Mouse (Mus musculus) hindbrain, embryonic 14.5 days (tissue): Measurements from ENCODE around the gene Ifngr1. TPM values are rescaled to one million over a fixed set of nuclear protein-coding genes. Genes with fewer than 3 reads are reported as not detected.
A peak's percentile ranks its signal among the peaks of the same experiment; 100 is the strongest.

Experiments
- ATAC-seq: fragments of 200-750 bp; cut with Nextera tagmentation; 2 replicates; pipeline ENCODE4 v1.8.0; 2017; ENCODE audit warnings: moderate number of reproducible peaks, mild to moderate bottlenecking, moderate TSS enrichment, moderate library complexity; ENCODE audit not compliant: low FRiP score
- DNase-seq: peaks from one replicate; pipeline ENCODE4 v3.0.0-alpha.2; 2015; ENCODE audit warnings: low spot score
- H3K27ac ChIP-seq: fragments of 300-500 bp; sonication (generic); 2 replicates; pipeline ENCODE4 v1.5.1; 2014; ENCODE audit warnings: mild to moderate bottlenecking, moderate library complexity
- H3K27me3 ChIP-seq: fragments of 300-500 bp; sonication (generic); 2 replicates; pipeline ENCODE4 v1.6.1; 2014; ENCODE audit warnings: mild to moderate bottlenecking, low read length, mixed read lengths; ENCODE audit not compliant: control insufficient read depth, insufficient read depth
- H3K36me3 ChIP-seq: fragments of 300-500 bp; sonication (generic); replicated peaks from 2 replicates; pipeline ENCODE4 v1.6.1; 2014; ENCODE audit not compliant: control insufficient read depth, insufficient read depth
- H3K4me1 ChIP-seq: fragments of 300-500 bp; sonication (generic); replicated peaks from 2 replicates; pipeline ENCODE4 v1.6.1; 2014; ENCODE audit warnings: antibody characterized with exemption, low read length, mixed read lengths; ENCODE audit not compliant: control insufficient read depth, insufficient read depth
- H3K4me2 ChIP-seq: fragments of 300-500 bp; sonication (generic); replicated peaks from 2 replicates; pipeline ENCODE4 v1.6.1; 2014; ENCODE audit warnings: mild to moderate bottlenecking, moderate library complexity
- H3K4me3 ChIP-seq: fragments of 300-500 bp; sonication (generic); replicated peaks from 2 replicates; pipeline ENCODE4 v1.5.1; 2014; ENCODE audit warnings: mild to moderate bottlenecking, low read length
- H3K9ac ChIP-seq: fragments of 300-500 bp; sonication (generic); 2 replicates; pipeline ENCODE4 v1.6.1; 2014
- H3K9me3 ChIP-seq: fragments of 300-500 bp; sonication (generic); 2 replicates; pipeline ENCODE4 v1.6.1; 2016; ENCODE audit warnings: low read length; ENCODE audit not compliant: control insufficient read depth
- WGBS: fragments of 180-500 bp; shearing (Covaris S2); extraction: QIAGEN DNeasy Blood & Tissue Kit; methylation state at CpG from one replicate; pipeline ENCODE4 v1.1.7; 2014; 5-methylcytosine and 5-hydroxymethylcytosine counted together
- polyA plus RNA-seq: library from polyadenylated mRNA; unstranded; fragments of >200 nt; fragmentation: Nextera tagmentation; extraction: Ambion mirVana; gene quantifications from 2 replicates; pipeline ENCODE4 v1.2.1, GENCODE M21; 2014

Gene Ifngr1
- polyA plus RNA-seq, 1 experiment from 2014 or later: 28.8 TPM

DNA sequence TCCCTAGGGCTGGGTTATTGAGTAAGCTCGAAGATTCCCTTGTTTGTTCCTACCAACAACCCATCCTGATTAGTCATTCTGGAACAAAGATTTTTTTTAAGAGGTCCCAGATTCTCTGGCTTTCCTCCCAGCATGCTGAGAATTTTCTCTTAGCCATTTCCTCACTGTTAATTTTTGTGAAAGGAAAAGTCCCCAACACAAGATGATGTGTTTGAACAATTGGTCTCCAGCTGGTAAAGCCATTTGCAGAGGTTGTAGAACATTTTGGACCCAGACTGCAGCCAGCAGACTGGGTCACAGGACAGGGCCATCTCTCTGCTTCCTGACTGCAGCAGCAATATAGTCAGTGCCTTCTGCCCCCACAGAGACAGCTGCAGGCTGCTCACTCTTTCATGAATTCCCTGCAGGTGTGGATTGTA, 28.3 kb upstream of the Ifngr1 start:
- Histone ChIP-seq H3K27ac (no peak overlapping the region), H3K4me3 (no peak overlapping the region), H3K36me3 (no peaks in the 10 kb centered on the region), H3K27me3 (no peaks in the 10 kb centered on the region), H3K9ac (no peak overlapping the region), H3K4me1 (no peaks in the 10 kb centered on the region), H3K4me2 (no peak overlapping the region), H3K9me3 (0 out of 2 replicates have a peak, but pooled peaks cover 4% of the 10 kb centered on the region)
- WGBS: 91% methylated on average over 1 of the region's 1 CpGs
- DNase-seq (no peak), ATAC-seq (no peak)

DNA sequence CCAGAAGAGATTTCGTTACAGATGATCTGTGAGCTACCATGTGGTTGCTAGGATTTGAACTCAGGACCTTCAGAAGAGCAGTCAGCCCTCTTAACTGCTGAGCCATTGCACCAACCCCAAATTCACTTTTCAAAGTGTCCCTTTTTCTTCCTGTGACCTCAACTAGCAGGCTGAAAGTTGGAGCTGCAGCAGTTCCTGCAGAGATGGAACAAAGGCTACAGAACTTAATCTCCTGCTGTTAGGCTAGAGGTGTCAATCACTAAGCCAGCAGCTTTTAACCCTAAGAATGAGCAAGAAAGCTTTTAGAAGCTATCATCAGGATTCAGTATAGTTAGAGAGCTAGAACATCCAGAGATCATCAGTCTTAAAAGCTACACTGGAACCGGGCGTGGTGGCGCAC, 24.3 kb upstream of the Ifngr1 start:
- ATAC-seq: no peak

GRCm38 (mm10) chr10:19570288-19570687, 21.5 kb upstream of the Ifngr1 start:
- Histone ChIP-seq H3K4me1 (no peaks in the 10 kb centered on the region), H3K4me3 (no peak overlapping the region), H3K36me3 (no peaks in the 10 kb centered on the region), H3K4me2 (no peak overlapping the region), H3K9ac (no peak overlapping the region), H3K27ac (no peak overlapping the region), H3K27me3 (no peaks in the 10 kb centered on the region), H3K9me3 (no peaks in the 10 kb centered on the region)
- WGBS: 87% methylated on average over 4 of the region's 4 CpGs
- ATAC-seq (no peak), DNase-seq (no peak)

More for the DNA sequence above, 24.3 kb upstream of the Ifngr1 start:
- Histone ChIP-seq H3K27me3 (no peaks in the 10 kb centered on the region), H3K9ac (no peak overlapping the region), H3K9me3 (0 out of 2 replicates have a peak, but pooled peaks cover 4% of the 10 kb centered on the region), H3K4me2 (no peak overlapping the region), H3K4me3 (no peak overlapping the region), H3K4me1 (no peaks in the 10 kb centered on the region), H3K36me3 (no peaks in the 10 kb centered on the region), H3K27ac (no peak overlapping the region)
- DNase-seq: no peak
- WGBS: 90% methylated on average over 4 of the region's 4 CpGs

DNA sequence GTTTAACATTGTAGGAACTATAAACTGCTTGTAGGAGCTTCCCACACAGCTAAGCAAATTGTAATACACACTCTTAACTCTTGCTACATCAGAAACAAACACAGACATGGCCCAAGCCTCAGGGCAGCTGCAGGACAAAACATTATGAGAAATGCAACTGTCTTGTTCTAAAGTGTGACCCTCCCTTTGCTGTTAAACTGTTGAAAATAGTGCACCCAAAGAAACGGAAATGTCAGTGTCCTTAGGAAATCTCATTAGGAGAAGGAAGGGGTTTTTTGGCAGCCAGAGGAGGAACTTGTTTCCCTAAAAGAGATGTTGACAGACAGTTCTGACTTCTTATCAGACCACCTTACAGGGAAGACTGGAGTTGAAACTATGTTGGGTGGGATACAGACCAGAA, 21.0 kb upstream of the Ifngr1 start:
- WGBS: 85% methylated on average over 1 of the region's 1 CpGs
- Histone ChIP-seq H3K9ac (no peak overlapping the region), H3K9me3 (no peaks in the 10 kb centered on the region), H3K36me3 (no peaks in the 10 kb centered on the region), H3K4me1 (no peaks in the 10 kb centered on the region), H3K27ac (no peak overlapping the region), H3K4me3 (no peak overlapping the region), H3K4me2 (no peak overlapping the region), H3K27me3 (no peaks in the 10 kb centered on the region)
- DNase-seq (no peak), ATAC-seq (no peak)

- H3K27me3 ChIP-seq: no peaks in the 10 kb centered on the region
- no peak overlapping the region for H3K9ac ChIP-seq
- WGBS: 92% methylated on average over 3 of the region's 3 CpGs
Measured at GRCm38 (mm10) chr10:19577571-19577970, 14.2 kb upstream of the Ifngr1 start.

DNA sequence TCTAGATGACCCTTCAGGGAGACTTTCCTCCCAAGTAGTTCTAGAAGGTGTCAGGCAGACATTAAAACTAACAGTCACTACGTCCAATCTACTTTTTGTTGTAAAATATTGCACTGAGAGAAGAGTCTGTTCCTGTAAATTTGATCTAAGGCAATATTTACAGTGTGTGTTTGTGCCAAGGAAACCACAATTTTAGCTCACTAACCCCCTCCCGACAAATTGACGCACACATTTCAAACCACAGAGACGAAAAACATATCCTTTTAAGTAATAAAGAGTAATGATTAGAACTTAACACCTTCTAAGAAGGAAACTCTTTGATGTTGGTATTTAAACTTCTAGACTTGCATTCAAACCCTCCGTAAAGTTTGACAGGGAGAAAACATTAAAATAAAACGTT, 13.7 kb upstream of the Ifngr1 start:
- H3K4me1 ChIP-seq: no peaks in the 10 kb centered on the region
- no peak overlapping the region for H3K4me2 ChIP-seq
- H3K9me3 ChIP-seq: no peaks in the 10 kb centered on the region
- H3K9ac ChIP-seq: no peak overlapping the region
- ATAC-seq (no peak), DNase-seq (no peak)
- no peak overlapping the region for H3K27ac ChIP-seq
- H3K27me3 ChIP-seq: no peaks in the 10 kb centered on the region
- WGBS: 90% methylated on average over 6 of the region's 6 CpGs
- H3K4me3 ChIP-seq: no peak overlapping the region
- H3K36me3 ChIP-seq: no peaks in the 10 kb centered on the region

More at GRCm38 (mm10) chr10:19577571-19577970, 14.2 kb upstream of the Ifngr1 start:
- no peak for DNase-seq
- no peak for ATAC-seq
- Histone ChIP-seq H3K27ac (no peak overlapping the region), H3K9me3 (no peaks in the 10 kb centered on the region), H3K36me3 (no peaks in the 10 kb centered on the region), H3K4me3 (no peak overlapping the region), H3K4me2 (no peak overlapping the region), H3K4me1 (no peaks in the 10 kb centered on the region)

DNA sequence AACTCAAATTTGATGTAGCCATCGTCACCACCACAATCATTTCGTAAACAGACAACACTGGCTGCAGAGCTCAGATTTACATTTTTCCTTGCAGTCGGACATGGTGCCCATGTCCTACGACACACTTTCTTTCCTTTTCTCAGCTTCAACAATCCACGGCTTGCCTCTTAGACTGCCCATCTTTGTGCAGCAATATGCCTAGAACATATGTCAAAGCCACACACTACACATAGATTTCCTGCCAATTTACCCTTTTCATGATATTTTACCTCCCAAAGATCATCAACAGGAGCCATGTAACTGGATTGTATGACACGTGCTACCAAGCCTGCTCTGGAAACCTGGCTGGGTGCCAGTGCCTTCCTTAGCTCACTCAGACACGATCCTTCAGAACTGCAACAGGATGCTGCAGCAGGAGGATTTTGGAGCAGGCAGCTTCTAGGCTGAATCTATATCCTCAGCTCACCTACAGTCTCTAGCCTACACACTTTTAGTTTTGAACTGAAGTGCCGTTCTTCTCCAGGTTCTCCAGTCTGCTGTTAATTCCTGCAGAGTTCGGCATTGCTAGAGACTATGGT, 13.3 kb upstream of the Ifngr1 start:
- DNase-seq (peak; percentile 37), ATAC-seq (no peak)
- H3K27me3 ChIP-seq: no peaks in the 10 kb centered on the region
- no peaks in the 10 kb centered on the region for H3K36me3 ChIP-seq
- H3K9ac ChIP-seq: no peak overlapping the region
- H3K4me1 ChIP-seq: no peaks in the 10 kb centered on the region
- WGBS: 78% methylated on average over 9 of the region's 9 CpGs
- H3K4me2 ChIP-seq: no peak overlapping the region
- no peaks in the 10 kb centered on the region for H3K9me3 ChIP-seq
- no peak overlapping the region for H3K27ac ChIP-seq
- no peak overlapping the region for H3K4me3 ChIP-seq

- DNase-seq: no peak
- WGBS: 74% methylated on average over 3 of the region's 3 CpGs
- Histone ChIP-seq H3K4me3 (no peak overlapping the region), H3K4me1 (no peaks in the 10 kb centered on the region), H3K27me3 (no peaks in the 10 kb centered on the region), H3K9me3 (no peaks in the 10 kb centered on the region), H3K9ac (no peak overlapping the region), H3K27ac (no peak overlapping the region), H3K4me2 (no peak overlapping the region), H3K36me3 (no peaks in the 10 kb centered on the region)
- no peak for ATAC-seq
Measured at GRCm38 (mm10) chr10:19580660-19581059, 11.1 kb upstream of the Ifngr1 start.

GRCm38 (mm10) chr10:19581844-19582582, 9.7 kb upstream of the Ifngr1 start:
- Histone ChIP-seq H3K27me3 (no peaks in the 10 kb centered on the region), H3K4me1 (no peaks in the 10 kb centered on the region), H3K36me3 (no peaks in the 10 kb centered on the region), H3K9ac (no peak overlapping the region), H3K4me3 (no peak overlapping the region), H3K27ac (no peak overlapping the region), H3K4me2 (no peak overlapping the region), H3K9me3 (no peaks in the 10 kb centered on the region)
- ATAC-seq (no peak), DNase-seq (no peak)
- 82% methylated on average over 9 of the region's 9 CpGs for WGBS
